Mouse (Mus musculus) ES-Bruce4 (cell line): Measurements from ENCODE around the gene Gm11077. TPM values are rescaled to one million over a fixed set of nuclear protein-coding genes. Genes with fewer than 3 reads are reported as not detected.
A peak's percentile ranks its signal among the peaks of the same experiment; 100 is the strongest.

ENCODE experiments used
- H3K27ac ChIP-seq: 2 replicates; pipeline ENCODE4 v1.5.1; 2012; ENCODE audit warnings: low read length, inconsistent platforms; ENCODE audit not compliant: insufficient read depth
- H3K27me3 ChIP-seq: 2 replicates; pipeline ENCODE4 v1.6.1; 2012; ENCODE audit warnings: mild to moderate bottlenecking, low read length, inconsistent platforms; ENCODE audit not compliant: control insufficient read depth, poor library complexity, insufficient read depth, severe bottlenecking
- H3K36me3 ChIP-seq: 2 replicates; pipeline ENCODE4 v1.6.1; 2012; ENCODE audit warnings: inconsistent platforms, mild to moderate bottlenecking, low read length, moderate library complexity; ENCODE audit not compliant: control insufficient read depth, poor library complexity, insufficient read depth, severe bottlenecking
- H3K4me1 ChIP-seq: one replicate; pipeline ENCODE4 v1.8.1; 2011; ENCODE audit warnings: low read length; ENCODE audit not compliant: control insufficient read depth, insufficient read depth
- H3K4me3 ChIP-seq: 2 replicates; pipeline ENCODE4 v1.5.1; 2011; ENCODE audit warnings: low read depth, mild to moderate bottlenecking, low read length
- H3K9ac ChIP-seq: 2 replicates; pipeline ENCODE4 v1.6.1; 2012; ENCODE audit warnings: low read depth, mild to moderate bottlenecking, inconsistent platforms; ENCODE audit not compliant: poor library complexity, severe bottlenecking
- H3K9me3 ChIP-seq: replicated peaks from 2 replicates; pipeline ENCODE4 v1.6.1; 2012; ENCODE audit warnings: mild to moderate bottlenecking, low read length, inconsistent platforms; ENCODE audit not compliant: control insufficient read depth, poor library complexity, insufficient read depth, severe bottlenecking
- CTCF ChIP-seq: IDR thresholded peaks from one replicate; pipeline ENCODE4 v1.8.1; 2011; ENCODE audit warnings: low read depth, low read length
- EP300 ChIP-seq: IDR thresholded peaks from 2 replicates; pipeline ENCODE4 v1.6.1; 2011; ENCODE audit warnings: low read depth, low read length; ENCODE audit not compliant: insufficient read depth
- POLR2A ChIP-seq: IDR thresholded peaks from one replicate; pipeline ENCODE4 v1.8.1; 2011; ENCODE audit warnings: low read length; ENCODE audit not compliant: insufficient read depth
- polyA plus RNA-seq: library from polyadenylated mRNA; stranded (reverse); fragments of >200 nt; gene quantifications from 2 replicates; pipeline ENCODE4 v1.2.4, GENCODE M21; 2011; ENCODE audit warnings: low read depth; ENCODE audit not compliant: missing spikeins, insufficient read depth, insufficient read length

Gm11077 gene
- polyA plus RNA-seq, 1 experiment: not detected

DNA sequence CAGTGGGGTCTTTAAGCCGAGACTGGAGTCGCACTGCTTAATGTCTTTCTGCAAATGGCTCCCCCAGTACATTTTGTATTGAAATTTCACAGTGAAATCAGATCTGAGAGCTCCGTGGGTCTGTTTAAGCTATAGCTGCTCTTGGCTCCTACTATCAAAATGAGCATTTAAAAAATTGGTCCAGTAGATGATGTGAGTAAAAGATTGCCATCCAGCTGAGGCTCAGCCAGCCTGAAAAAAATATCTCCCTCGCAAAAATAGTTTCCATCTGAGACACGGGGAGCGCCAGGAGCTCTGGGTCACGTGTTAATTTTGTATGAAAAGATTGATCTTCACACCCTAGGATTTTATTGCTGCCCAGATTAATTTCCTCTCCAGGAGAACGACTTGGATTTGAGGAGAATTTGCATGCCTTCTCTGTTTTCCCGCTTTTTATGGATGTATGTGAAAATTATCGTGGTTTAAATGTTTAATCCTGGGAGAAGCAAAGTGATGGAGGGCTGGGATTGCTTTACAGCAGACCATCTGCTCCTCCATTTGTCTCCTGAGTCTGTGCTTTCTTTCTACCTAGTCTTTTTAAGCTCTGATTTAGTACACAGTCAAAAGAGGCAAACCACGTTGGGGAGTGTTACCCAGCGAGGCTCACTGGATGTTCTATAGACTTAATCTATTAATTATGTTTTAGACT lies 32.7 kb upstream of the Gm11077 start:
- no peak overlapping the region for H3K9ac ChIP-seq
- H3K9me3 ChIP-seq: no peaks in the 10 kb centered on the region
- H3K36me3 ChIP-seq: no peaks in the 10 kb centered on the region
- no peaks in the 10 kb centered on the region for H3K4me1 ChIP-seq
- H3K27ac ChIP-seq: no peak overlapping the region
- no peaks in the 10 kb centered on the region for H3K27me3 ChIP-seq
- no peak overlapping the region for H3K4me3 ChIP-seq
- no peak for TF ChIP-seq POLR2A
- no peak for TF ChIP-seq EP300
- no peak for TF ChIP-seq CTCF

DNA sequence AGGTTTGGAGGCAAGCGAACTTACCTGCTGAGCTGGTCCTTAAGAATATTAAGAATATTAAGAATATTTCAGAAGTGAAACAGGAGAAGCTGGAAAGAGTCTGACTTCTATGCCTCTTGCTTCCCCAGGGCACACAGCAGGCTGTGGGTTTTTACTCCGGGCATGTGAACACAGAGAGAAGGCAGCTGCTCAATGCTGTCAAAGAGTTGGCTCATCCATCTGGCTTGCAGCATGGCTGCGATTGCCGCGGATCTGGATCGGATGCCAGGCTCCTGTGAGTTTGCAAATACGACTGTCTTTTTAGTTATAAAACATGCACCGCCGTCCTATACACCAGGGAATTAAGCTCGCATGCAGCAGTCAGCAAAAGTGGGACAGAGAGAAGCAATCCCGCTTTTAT lies 31.1 kb upstream of the Gm11077 start:
- no peaks in the 10 kb centered on the region for H3K27me3 ChIP-seq
- TF ChIP-seq CTCF (no peak), POLR2A (no peak), EP300 (no peak)

GRCm38 (mm10) chr6:140698596-140698995 lies 30.5 kb upstream of the Gm11077 start:
- TF ChIP-seq EP300 (no peak), CTCF (no peak), POLR2A (no peak)
- Histone ChIP-seq H3K36me3 (no peaks in the 10 kb centered on the region), H3K9me3 (no peaks in the 10 kb centered on the region), H3K4me1 (no peaks in the 10 kb centered on the region), H3K4me3 (no peak overlapping the region), H3K27me3 (no peaks in the 10 kb centered on the region), H3K27ac (no peak overlapping the region), H3K9ac (no peak overlapping the region)

More for the DNA sequence above, 31.1 kb upstream of the Gm11077 start:
- Histone ChIP-seq H3K4me1 (no peaks in the 10 kb centered on the region), H3K27ac (no peak overlapping the region), H3K36me3 (no peaks in the 10 kb centered on the region), H3K9ac (no peak overlapping the region), H3K4me3 (no peak overlapping the region), H3K9me3 (no peaks in the 10 kb centered on the region)

DNA sequence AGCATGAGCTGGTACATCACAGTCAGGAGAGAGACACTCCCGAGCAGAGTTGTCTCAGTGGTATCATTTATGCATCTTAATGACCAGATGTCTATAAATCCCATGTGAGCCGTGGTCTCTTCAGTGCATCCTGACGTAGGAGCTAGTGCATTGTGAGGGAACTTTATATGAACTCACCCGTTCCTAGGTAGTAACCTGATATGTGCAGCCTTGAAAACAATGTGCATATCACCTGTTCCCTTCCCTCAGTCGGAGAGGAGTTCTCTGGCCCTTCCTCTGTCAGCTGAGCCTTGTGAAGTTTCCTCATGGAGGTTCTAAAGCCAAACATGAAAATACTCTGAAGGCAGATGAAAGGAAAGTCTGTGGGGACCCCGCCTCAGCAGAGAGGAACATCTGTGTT lies 27.8 kb upstream of the Gm11077 start:
- Histone ChIP-seq H3K9ac (no peak overlapping the region), H3K36me3 (no peaks in the 10 kb centered on the region), H3K27ac (no peak overlapping the region), H3K4me1 (no peaks in the 10 kb centered on the region), H3K4me3 (no peak overlapping the region), H3K27me3 (no peaks in the 10 kb centered on the region), H3K9me3 (no peaks in the 10 kb centered on the region)
- no peak for TF ChIP-seq CTCF
- no peak for TF ChIP-seq POLR2A
- no peak for TF ChIP-seq EP300

- Histone ChIP-seq H3K27ac (no peak overlapping the region), H3K36me3 (no peaks in the 10 kb centered on the region), H3K9me3 (no peaks in the 10 kb centered on the region), H3K9ac (no peak overlapping the region), H3K4me3 (no peak overlapping the region), H3K27me3 (no peaks in the 10 kb centered on the region), H3K4me1 (no peaks in the 10 kb centered on the region)
- TF ChIP-seq EP300: no peak
- no peak for TF ChIP-seq CTCF
- no peak for TF ChIP-seq POLR2A
These were observed 24.0 kb upstream of the Gm11077 start for GRCm38 (mm10) chr6:140705132-140705531.

GRCm38 (mm10) chr6:140706056-140706455 lies 23.0 kb upstream of the Gm11077 start:
- Histone ChIP-seq H3K4me1 (no peaks in the 10 kb centered on the region), H3K27ac (no peak overlapping the region), H3K4me3 (no peak overlapping the region), H3K27me3 (no peaks in the 10 kb centered on the region), H3K36me3 (no peaks in the 10 kb centered on the region), H3K9ac (no peak overlapping the region), H3K9me3 (no peaks in the 10 kb centered on the region)
- TF ChIP-seq POLR2A (no peak), EP300 (no peak), CTCF (peak; percentile 11)
